Mouse (Mus musculus): ENCODE measurements around the gene Lhx8. TPM values are rescaled to one million over a fixed set of nuclear protein-coding genes. Genes with fewer than 3 reads are reported as not detected.

Lhx8 gene
- polyA plus RNA-seq, 1 experiment from 2014 or later: 0.19 TPM

DNA sequence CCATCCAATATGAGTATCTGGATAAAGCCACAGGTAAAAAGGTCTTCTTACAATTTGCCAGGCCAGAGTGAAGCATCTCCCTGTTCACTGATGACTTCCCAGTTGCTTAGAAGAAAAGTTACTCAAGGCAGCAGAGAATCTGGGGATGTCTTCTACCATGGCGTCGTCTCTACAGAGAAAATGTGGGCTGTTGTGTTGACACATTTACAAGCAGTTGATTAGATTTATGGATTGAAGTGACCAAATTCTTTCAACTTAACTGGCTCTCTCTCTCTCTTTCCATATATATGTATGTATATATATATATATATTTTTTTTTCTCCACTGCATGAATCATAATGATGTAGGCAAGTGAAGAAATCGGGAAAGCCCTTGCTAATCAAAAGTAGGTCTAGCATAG lies 55.8 kb downstream of the Lhx8 start:
- Histone ChIP-seq H3K9me3 (no peaks in the 10 kb centered on the region), H3K9ac (no peak overlapping the region), H3K4me3 (replicated peaks) (no peak overlapping the region), H3K4me2 (replicated peaks) (no peak overlapping the region), H3K36me3 (no peaks in the 10 kb centered on the region), H3K27ac (no peak overlapping the region), H3K4me1 (replicated peaks) (0 out of 2 replicates have a peak, but pooled peaks cover 2% of the 10 kb centered on the region), H3K27me3 (replicated peaks) (no peaks in the 10 kb centered on the region)
- 67% methylated on average over 3 of the region's 3 CpGs for WGBS
- no peak for ATAC-seq

DNA sequence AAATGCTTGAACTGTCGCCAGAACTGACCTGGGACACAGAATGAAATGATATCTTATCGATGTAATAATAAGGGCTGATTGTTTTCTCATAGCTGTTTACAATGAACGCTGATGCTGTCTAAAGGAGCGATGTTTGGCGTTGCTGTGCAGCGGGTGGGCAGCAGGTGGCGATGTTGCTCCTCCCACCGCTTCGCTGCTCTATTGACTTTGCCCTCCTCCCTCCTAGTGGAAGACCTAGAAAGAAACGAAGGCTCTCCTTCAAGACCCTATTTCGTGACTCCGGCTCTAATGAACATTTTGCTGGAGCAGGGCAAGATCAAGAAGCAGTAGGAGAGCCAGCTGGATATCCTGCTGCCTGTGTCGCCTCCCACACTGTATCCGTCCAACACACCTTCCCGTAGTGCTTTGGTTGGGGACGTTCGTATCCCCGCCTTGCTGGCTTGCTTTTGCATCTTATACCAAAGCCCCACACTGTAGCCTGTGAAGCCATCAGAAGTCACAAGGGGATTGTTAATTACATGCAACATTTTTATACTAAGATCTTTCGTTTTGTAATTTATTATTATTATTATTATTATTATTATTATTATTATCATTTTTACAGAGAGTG lies 60.6 kb downstream of the Lhx8 start:
- Histone ChIP-seq H3K4me3 (replicated peaks) (peak overlapping the region; percentile 19; the same call in 1 of the 2 replicates), H3K9me3 (no peaks in the 10 kb centered on the region), H3K4me2 (replicated peaks) (peak overlapping the region; percentile 56), H3K36me3 (no peaks in the 10 kb centered on the region), H3K4me1 (replicated peaks) (0 out of 2 replicates have a peak, but pooled peaks cover 2% of the 10 kb centered on the region), H3K27me3 (replicated peaks) (no peaks in the 10 kb centered on the region), H3K9ac (no peak overlapping the region), H3K27ac (no peak overlapping the region)
- WGBS: 15% methylated on average over 19 of the region's 19 CpGs
- ATAC-seq: peak; percentile 66

GRCm38 (mm10) chr3:154268313-154268712 lies 62.1 kb downstream of the Lhx8 start:
- ATAC-seq: peak; percentile 89
- 66% methylated on average over 9 of the region's 9 CpGs for whole genome bisulfite sequencing
- no peak overlapping the region for H3K9ac ChIP-seq

DNA sequence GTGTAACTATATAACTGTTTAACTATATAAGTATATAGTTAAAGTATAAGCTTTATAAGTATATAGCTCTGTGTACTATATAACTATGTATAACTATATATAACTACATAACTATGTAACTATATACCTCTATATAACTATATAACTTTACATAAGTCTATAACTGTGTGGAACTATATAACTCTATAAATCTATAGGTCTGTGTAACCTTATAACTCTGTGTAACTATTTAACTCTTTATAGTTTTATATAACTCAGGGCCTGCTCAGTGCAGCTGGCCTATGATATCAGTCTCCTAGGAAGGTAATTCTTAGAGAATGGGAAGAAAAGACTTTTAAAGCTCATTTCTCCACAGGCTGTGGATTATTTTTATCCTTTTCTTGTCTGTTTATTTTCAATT lies 73.1 kb downstream of the Lhx8 start:
- Histone ChIP-seq H3K4me2 (replicated peaks) (no peak overlapping the region), H3K4me1 (replicated peaks) (no peaks in the 10 kb centered on the region), H3K4me3 (replicated peaks) (no peak overlapping the region), H3K27ac (no peak overlapping the region), H3K9me3 (no peaks in the 10 kb centered on the region), H3K27me3 (replicated peaks) (no peaks in the 10 kb centered on the region), H3K36me3 (no peaks in the 10 kb centered on the region), H3K9ac (no peak overlapping the region)
- ATAC-seq: no peak

More at GRCm38 (mm10) chr3:154268313-154268712, 62.1 kb downstream of the Lhx8 start:
- Histone ChIP-seq H3K36me3 (no peaks in the 10 kb centered on the region), H3K4me1 (replicated peaks) (0 out of 2 replicates have a peak, but pooled peaks cover 2% of the 10 kb centered on the region), H3K4me2 (replicated peaks) (no peak overlapping the region), H3K27me3 (replicated peaks) (no peaks in the 10 kb centered on the region), H3K9me3 (no peaks in the 10 kb centered on the region), H3K4me3 (replicated peaks) (no peak overlapping the region), H3K27ac (no peak overlapping the region)
